Mouse (Mus musculus): Measurements from ENCODE around the gene Mycbpap. TPM values are rescaled to one million over a fixed set of nuclear protein-coding genes. Genes with fewer than 3 reads are reported as not detected.

The Mycbpap gene
- polyA plus RNA-seq, 2 experiments from 2014 or later: not detected

- ATAC-seq: no peak
Observed at GRCm38 (mm10) chr11:94528879-94529278, 7.3 kb upstream of the Mycbpap start.

- no peak for ATAC-seq
Observed at GRCm38 (mm10) chr11:94526171-94526879, 4.8 kb upstream of the Mycbpap start.

- ATAC-seq: no peak
Observed at GRCm38 (mm10) chr11:94513452-94513851, 8.1 kb downstream of the Mycbpap start.

GRCm38 (mm10) chr11:94508976-94509375 lies 12.6 kb downstream of the Mycbpap start:
- ATAC-seq: no peak

- ATAC-seq: no peak
Observed at GRCm38 (mm10) chr11:94501482-94501881, 20.1 kb downstream of the Mycbpap start.

GRCm38 (mm10) chr11:94500362-94500761 lies 21.2 kb downstream of the Mycbpap start:
- ATAC-seq: no peak

- ATAC-seq: no peak
Observed at GRCm38 (mm10) chr11:94499661-94500152, 21.8 kb downstream of the Mycbpap start, which contains the start of gene Epn3. Epn3 (minus strand) TSS chr11:94499974.

GRCm38 (mm10) chr11:94499035-94499434 lies 22.5 kb downstream of the Mycbpap start:
- ATAC-seq: no peak

- ATAC-seq: no peak
Observed at GRCm38 (mm10) chr11:94498093-94498996, 23.2 kb downstream of the Mycbpap start.

- ATAC-seq: no peak
Observed at GRCm38 (mm10) chr11:94495415-94495814, 26.1 kb downstream of the Mycbpap start.

GRCm38 (mm10) chr11:94491749-94492099 lies 29.8 kb downstream of the Mycbpap start:
- no peak for ATAC-seq

GRCm38 (mm10) chr11:94491035-94491748 lies 30.4 kb downstream of the Mycbpap start:
- ATAC-seq: no peak

GRCm38 (mm10) chr11:94489745-94490144 lies 31.8 kb downstream of the Mycbpap start:
- ATAC-seq: no peak

GRCm38 (mm10) chr11:94488767-94489533 lies 32.6 kb downstream of the Mycbpap start:
- no peak for ATAC-seq

GRCm38 (mm10) chr11:94486001-94486400 lies 35.5 kb downstream of the Mycbpap start, which contains the start of gene Spata20:
Spata20 (minus strand) TSS chr11:94486179.
- peak; percentile 54 for ATAC-seq

GRCm38 (mm10) chr11:94485223-94485622 lies 36.3 kb downstream of the Mycbpap start:
- ATAC-seq: no peak

GRCm38 (mm10) chr11:94484636-94485035 lies 36.9 kb downstream of the Mycbpap start:
- ATAC-seq: no peak

- no peak for ATAC-seq
Observed at GRCm38 (mm10) chr11:94483921-94484320, 37.6 kb downstream of the Mycbpap start.

GRCm38 (mm10) chr11:94483436-94483835 lies 38.1 kb downstream of the Mycbpap start:
- no peak for ATAC-seq

GRCm38 (mm10) chr11:94482738-94483137 lies 38.8 kb downstream of the Mycbpap start:
- no peak for ATAC-seq

GRCm38 (mm10) chr11:94481963-94482362 lies 39.6 kb downstream of the Mycbpap start:
- ATAC-seq: no peak

GRCm38 (mm10) chr11:94480382-94480781 lies 41.2 kb downstream of the Mycbpap start:
- no peak for ATAC-seq
